Mouse (Mus musculus) adrenal gland, postnatal 10 days (tissue): ENCODE measurements around the gene Ppfibp1. TPM values are rescaled to one million over a fixed set of nuclear protein-coding genes. Genes with fewer than 3 reads are reported as not detected.

ENCODE experiments used
- DNase-seq: peaks from one replicate; pipeline ENCODE4 v3.0.0; 2021; ENCODE audit warnings: mixed read lengths
- total RNA-seq, 2 experiments: library from RNA; stranded (reverse); gene quantifications; 2 replicates each; pipeline ENCODE4 v1.2.3; 2021

Ppfibp1 gene
- total RNA-seq, 2 experiments from 2014 or later, result 89.2 to 94.4 TPM

DNA sequence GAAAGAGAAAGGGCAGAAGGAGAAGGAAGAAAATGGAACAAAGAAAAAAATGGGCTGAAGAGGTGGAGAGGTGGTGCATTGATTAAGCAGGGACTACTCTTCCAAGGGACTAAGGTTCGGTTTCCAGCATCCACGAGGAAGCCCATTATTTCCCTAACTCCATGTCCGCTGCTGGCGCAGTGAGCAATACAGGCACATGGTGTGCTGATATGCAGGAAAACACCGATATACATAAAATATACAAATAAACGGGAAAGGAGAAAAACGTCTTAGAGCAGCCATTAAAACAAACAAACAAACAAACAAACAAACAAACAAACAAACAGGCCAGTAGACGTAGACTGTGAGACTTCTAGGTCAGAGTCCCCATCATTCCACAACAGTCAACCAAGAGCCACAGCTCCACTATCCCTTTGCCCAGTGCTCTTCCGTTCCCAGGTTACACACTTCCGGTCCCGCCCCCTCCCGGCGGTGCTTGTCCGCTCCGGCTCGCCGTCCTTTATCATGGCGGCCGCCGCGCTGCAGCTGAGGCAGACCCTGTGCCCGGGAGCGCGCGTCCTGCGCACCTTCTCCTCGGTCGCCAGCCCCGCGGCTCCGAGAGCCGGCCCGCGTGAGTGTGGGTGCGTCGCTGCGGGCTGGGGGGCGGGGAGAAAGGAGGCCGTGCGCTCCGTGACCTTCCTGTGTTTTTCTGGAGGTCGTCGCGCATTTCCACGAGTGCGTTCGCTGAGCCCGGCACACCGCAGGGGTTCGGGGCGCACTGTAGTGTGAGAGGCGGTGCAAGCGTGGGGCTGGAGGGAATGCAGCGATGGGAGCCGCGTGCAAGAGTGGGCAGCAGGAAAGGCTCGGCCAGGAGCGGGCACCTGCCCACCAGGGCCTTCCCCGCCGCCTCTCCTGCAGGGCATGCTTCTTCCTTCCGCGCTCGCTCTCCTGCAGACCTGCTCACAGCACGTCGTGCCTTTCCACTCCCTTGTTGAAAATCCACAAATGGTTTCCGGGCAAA, 154.3 kb downstream of the Ppfibp1 start, which contains the start of gene Mrps35:
Gene Mrps35, plus strand, starts transcription at position 474 of the 1,000 bp plus-strand sequence.
- peak; percentile 95 for DNase-seq

GRCm38 (mm10) chr6:147043633-147044032, 155.3 kb downstream of the Ppfibp1 start:
- DNase-seq, result no peak

GRCm38 (mm10) chr6:147049239-147049805, 161.0 kb downstream of the Ppfibp1 start:
- no peak for DNase-seq

DNA sequence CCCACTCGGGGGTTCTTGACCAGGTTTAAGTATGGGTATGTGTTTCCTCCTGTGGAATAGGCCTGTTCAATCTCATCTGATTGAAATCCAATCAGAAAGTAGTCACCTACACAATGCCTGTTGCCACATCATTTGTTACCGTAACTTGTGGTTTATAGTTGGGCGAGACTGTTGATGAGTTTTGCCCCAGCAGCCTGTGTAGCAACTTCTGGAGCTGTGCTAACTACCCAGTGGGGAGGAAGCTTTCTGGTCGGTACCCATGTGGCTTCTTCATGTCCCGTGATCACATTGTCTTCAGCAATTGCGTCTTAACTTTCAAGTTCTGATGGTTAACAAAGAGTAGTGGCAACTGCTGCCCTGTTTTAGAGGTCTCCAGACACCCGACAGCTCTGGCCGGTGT, 163.4 kb downstream of the Ppfibp1 start:
- no peak for DNase-seq

- DNase-seq, result no peak
Observed at GRCm38 (mm10) chr6:147052440-147052839, 164.2 kb downstream of the Ppfibp1 start.

DNA sequence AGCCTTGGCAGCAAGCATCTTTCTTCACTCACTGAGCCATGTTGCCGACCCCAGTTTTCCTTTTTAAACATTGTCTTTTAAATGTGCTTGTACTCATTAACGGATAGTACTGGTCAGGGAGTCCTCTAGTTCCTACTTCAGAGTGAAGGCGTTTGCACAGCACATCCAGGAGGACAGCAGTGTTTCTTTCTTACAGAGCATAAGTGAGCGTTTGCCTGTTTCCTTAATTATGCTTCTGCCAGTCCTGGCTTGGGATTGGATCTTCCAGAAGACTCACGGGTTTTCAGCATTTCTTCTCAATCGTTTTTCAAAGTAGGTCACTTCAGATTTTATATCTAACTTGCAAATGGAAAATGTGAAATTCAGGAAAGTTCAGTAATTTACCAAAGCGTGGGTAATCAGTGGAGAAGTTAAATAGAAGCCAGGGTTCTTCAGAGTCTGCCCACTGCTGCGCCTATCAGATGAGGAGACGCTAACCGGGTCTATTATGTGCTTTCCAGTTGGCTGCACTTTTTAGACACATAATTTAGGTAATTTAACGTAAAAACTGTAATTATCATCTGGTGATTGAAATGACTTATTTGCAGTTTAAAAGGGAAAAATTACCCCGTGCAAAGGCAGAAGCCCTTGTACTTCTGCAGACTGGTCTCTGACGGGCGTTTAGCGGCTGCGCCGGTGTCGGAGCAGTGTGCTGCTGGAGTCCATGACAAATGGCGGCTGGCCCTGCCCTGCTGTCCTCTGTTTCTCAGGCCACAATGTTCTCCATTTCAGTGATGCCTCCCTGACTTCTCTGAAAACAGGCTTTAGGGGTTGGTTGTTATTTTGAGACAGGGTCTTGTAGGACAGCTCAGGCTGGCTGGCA, 165.7 kb downstream of the Ppfibp1 start:
- DNase-seq, result no peak

DNA sequence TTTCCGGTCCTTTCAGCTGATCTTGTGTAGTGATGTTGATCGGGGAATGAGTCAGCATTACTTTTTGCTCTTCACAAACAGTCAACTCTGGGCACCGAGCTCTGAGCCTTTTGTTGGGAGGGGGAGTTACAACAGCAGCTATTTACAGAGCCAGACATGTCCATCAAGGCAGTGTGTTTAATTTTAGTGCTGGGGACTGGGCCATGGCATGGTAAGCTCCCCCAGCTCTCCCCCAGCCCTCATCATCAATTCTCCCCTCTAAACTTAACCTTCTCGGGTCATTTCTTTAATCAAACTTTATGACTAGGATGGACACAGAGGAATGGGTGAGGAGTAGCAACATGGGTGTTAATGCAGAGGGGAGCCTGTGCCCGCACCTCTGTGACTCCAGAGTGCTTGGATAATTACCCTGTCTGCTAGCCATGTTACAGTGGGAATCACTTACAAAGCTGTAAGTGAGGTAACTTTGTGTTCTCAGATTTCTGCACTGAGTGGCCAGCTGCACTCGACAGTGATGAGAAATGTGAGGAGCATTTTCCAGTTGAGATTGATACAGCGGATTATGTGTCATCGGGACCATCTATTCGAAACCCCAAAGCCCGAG, 167.2 kb downstream of the Ppfibp1 start:
- DNase-seq, result no peak

GRCm38 (mm10) chr6:147059326-147059725, 171.0 kb downstream of the Ppfibp1 start:
- no peak for DNase-seq

- no peak for DNase-seq
Observed at GRCm38 (mm10) chr6:147061630-147062029, 173.3 kb downstream of the Ppfibp1 start.

DNA sequence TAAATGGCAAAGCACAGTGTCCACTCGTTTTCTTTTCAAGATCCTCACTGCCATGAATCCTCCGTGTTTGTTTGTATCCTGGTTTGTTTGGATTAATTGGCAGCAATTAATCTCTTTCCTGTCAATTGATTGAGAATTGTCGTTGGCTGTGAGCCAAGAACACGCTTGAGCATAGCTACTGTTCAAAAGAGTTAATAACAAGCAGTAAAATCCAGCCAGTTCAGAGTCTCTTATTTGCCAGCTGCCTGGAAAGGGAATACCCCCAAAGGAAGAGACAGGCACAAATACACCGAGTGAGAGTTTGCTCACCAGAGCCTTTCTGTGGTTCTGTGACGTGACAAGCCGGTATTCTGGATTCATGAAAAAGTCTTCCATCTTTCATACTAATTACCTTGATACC, 173.7 kb downstream of the Ppfibp1 start:
- no peak for DNase-seq

DNA sequence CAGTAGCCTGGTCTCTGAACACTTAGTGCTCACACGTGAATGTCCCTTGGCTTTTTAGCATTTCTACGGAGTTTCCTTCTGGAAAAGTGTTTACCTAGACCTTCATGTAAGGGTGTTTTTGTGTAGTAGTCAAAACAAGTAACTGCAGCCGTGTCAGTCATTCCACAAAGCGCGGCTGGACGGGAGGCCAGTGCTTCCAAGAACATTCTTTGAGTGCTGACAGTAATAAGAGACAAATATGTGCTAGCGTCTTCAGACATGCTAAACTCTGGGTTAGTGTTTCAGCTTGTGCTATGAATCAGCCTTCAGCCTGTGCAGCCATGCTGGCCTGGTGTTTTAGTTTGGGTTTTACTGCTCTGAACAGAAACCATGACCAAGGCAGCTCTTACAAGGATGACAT, 174.4 kb downstream of the Ppfibp1 start:
- no peak for DNase-seq

- no peak for DNase-seq
Observed at GRCm38 (mm10) chr6:147064226-147064943, 176.1 kb downstream of the Ppfibp1 start.

DNA sequence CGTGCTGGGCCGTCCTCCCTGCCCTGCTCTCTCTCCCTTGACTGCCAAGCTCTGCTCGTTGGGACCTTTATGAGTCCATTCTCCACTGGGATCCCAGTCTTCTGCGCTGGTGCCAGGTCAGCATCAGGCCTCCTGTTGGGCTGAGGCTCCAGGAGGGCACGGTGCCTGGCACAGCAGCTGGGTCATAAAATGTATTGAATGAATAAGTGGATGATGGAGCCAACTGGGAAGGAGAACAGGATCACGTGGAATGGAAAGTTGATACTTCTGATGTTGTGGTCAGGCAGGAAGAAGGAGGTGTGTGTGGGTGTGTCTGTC, 176.6 kb downstream of the Ppfibp1 start:
- DNase-seq, result peak; percentile 64

GRCm38 (mm10) chr6:147075808-147076387, 187.6 kb downstream of the Ppfibp1 start:
- no peak for DNase-seq

GRCm38 (mm10) chr6:147076878-147077277, 188.6 kb downstream of the Ppfibp1 start:
- DNase-seq, result no peak

DNA sequence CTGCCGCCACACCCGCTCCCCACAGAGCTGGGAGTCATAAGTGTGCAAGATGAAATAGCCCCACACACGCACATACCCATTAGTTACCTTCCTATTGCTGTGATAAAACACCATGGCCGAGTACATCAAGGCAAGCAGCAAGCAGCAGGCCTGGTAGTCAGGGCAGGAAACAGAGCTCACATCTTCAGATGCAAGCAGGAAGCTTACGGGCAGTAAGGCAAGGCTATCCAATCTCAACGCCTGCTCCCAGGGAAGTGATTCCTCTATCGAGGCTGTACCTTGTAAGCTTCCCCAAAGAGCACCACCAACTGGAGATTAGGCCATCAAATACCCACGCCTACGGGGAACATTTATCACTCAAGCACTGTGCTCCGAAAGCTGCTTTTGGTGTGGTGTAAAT, 191.6 kb downstream of the Ppfibp1 start:
- DNase-seq, result no peak

Other genes with a start within 250 kb of the Ppfibp1 start
- 10 to 100 TPM; 55.1 to 59.5 TPM for gene Med21, start 245.9 kb upstream of the Ppfibp1 start, total RNA-seq
- 10 to 100 TPM; 41.9 to 45.0 TPM for gene Tm7sf3, start 245.7 kb upstream of the Ppfibp1 start, total RNA-seq
- gene Stk38l, start 163.5 kb upstream of the Ppfibp1 start, total RNA-seq, result 10 to 100 TPM; 13.3 to 17.6 TPM
- 1 to 10 TPM; 1.3 to 3.4 TPM for gene Arntl2, start 92.4 kb upstream of the Ppfibp1 start, total RNA-seq
- gene Smco2, start 38.4 kb upstream of the Ppfibp1 start, total RNA-seq, result not detected
- not detected for gene 1700034J05Rik, start 65.9 kb downstream of the Ppfibp1 start, total RNA-seq
- under 1 TPM; 0.72 to 0.97 TPM for gene Rep15, start 144.1 kb downstream of the Ppfibp1 start, total RNA-seq
- 100 to 1,000 TPM; 149 to 161 TPM for gene Mrps35, start 154.3 kb downstream of the Ppfibp1 start, total RNA-seq
- gene Mansc4, start 198.5 kb downstream of the Ppfibp1 start, total RNA-seq, result under 1 TPM in 1 of 2 experiments, not detected in 1; 0.51 TPM
- gene Klhl42, start 202.9 kb downstream of the Ppfibp1 start, total RNA-seq, result 10 to 100 TPM; 21.6 to 22.4 TPM